Mouse (Mus musculus) brain, embryonic 14.5 days (tissue): Measurements from ENCODE around the gene Srf.

Experiments used
- CTCF ChIP-seq: fragments of 200-500 bp; IDR thresholded peaks from 2 replicates; pipeline ENCODE4 v1.5.1; 2012; ENCODE audit warnings: inconsistent platforms, mild to moderate bottlenecking, moderate library complexity, borderline replicate concordance; ENCODE audit not compliant: insufficient read depth, insufficient read length; ENCODE audit errors: extremely low read depth
- POLR2A ChIP-seq: fragments of 200-500 bp; IDR thresholded peaks from 2 replicates; pipeline ENCODE4 v1.6.1; 2012; ENCODE audit warnings: mild to moderate bottlenecking, inconsistent platforms, borderline replicate concordance; ENCODE audit not compliant: poor library complexity, insufficient read depth, insufficient read length, severe bottlenecking; ENCODE audit errors: extremely low read depth

DNA sequence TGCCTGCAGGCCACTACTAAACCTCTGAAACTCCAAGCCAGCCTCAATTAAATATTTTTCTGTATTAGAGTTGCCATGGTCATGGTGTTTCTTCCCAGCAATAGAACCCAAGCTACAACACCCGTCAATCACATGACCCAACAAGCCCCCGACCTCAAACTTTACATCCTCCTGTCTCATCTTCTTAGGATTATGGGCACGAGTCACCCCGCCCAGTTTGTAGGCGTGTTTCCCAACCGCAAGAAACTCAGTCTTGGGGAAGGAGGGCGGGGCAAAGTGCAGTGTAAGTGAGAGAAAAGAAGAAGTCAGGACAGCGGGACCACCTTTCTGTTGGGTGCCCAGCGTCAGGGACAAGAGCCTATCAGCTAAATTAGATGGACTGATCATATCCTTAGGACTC lies 32.2 kb upstream of the Srf start:
- no peak for TF ChIP-seq POLR2A
- no peak for TF ChIP-seq CTCF
